Mouse (Mus musculus): Measurements from ENCODE around the gene Med24.

DNA sequence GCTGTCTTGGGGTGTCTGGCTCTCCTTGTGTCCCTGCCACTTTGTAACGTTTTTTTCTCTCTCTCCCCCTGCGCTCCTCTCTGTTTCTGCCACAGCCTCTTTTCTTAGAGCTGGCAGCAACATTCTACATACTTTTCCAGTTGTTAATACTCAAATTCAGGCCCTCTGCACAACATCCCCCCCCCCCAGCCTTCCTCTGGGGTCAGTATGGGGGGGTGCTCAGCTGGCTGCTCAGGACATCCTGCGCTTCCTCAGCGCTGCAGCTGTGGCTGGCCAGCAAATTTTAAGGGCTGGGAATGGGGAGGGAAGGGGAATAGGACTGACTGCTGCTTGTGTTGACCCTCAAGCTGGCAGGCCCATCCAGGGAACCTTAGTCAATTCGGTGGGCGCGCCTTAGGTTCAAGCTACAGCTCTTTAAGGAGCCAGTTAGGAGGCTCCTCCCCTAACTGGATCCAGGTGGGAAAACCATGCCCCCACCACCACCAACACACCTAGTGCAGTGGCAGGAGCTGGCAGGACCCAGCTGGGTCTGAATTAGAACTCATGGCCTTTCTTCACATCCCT, 15.3 kb upstream of the Med24 start:
- no peak for TF ChIP-seq CTCF (IDR thresholded peaks at IDR 0.05)
- TF ChIP-seq EP300 (IDR thresholded peaks at IDR 0.05; ENCODE audit: insufficient read depth, low read depth, low read length): no peak
- TF ChIP-seq POLR2A (IDR thresholded peaks at IDR 0.05; ENCODE audit: insufficient read depth, low read depth, low read length): no peak
